Mouse (Mus musculus): ENCODE measurements around the gene Cdsn.

Cdsn gene

DNA sequence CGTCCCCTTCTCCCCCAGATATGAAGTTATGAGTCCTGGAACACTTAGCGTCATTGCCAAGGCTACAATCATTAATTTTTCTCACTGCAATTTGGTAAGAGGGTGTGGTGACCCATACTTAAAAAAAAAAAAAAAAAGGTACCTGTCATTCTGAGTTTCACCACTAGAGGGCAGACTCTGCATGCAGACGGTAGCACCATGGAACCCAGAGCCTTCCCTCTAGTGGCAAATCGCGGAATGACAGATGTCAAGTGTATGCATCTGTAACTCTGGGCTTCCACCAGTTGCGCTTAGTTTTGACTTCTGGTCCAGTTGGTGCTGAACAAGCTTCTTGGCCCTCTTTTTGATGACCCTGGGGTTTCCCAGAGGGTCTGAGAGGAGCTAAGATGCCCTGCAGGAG lies 26.3 kb downstream of the Cdsn start:
- DNase-seq: peak; percentile 70 to 82

DNA sequence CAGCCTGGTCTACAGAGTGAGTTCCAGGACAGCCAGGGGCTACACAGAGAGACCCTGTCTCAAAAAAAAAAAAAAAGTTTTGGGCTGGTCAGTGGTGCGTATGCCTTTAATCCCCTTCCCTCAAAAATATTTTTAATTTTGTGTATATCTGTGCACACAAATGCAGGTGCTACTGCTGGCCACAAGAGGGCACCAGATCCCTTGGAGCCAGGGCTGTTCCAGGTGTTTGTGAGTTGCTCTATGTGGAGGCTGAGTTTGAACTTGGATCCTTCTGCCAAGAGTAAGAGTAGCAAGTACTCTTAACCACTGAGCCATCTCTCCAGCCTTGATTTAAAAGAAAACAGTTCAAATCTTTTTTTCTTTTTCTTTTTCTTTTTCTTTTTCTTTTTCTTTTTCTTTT lies 31.0 kb downstream of the Cdsn start:
- DNase-seq: no peak

GRCm38 (mm10) chr17:35584330-35584937 lies 32.5 kb downstream of the Cdsn start:
- peak; percentile 81 to 85 for DNase-seq

- no peak for DNase-seq
Observed at GRCm38 (mm10) chr17:35587291-35587690, 35.4 kb downstream of the Cdsn start.

DNA sequence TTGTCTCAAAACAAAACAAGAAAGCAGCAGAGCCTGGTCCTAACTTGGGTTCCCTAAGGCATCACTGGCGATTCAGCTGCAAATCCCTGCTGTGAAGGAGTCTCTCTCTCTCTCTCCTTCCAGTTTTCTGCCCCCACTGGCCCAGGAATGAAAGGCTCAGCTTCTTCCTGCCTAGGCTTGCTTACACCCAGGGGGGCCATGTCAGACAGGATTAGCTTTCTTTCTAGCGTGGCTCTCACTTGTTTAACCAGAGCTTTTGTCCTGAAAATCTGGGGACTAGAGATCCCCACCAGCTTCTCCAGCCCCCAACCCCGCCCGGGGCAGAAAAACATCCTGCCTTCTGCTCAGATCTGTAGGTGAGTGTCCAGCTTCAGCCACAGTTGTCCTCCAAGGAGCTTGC lies 36.5 kb downstream of the Cdsn start:
- no peak for DNase-seq

- peak; percentile 75 to 77 for DNase-seq
Observed at GRCm38 (mm10) chr17:35590410-35591218, 38.7 kb downstream of the Cdsn start.

DNA sequence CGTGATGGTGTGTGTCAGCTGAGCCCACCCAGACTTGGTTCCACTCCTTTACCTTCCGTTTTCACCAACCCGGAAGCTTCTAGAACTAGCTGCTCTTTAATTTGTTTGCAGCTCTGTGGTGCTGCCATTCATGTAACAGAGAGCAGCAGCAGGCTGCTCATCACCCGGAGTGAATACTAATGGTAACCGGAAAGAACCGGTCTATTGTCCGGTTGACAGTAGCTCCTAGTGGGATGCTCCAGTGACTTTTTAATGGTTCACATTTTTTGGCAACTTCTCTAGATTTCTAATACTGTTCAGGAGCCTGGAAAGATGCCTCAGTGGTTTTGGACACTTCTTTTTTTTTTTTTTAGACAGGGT lies 39.3 kb downstream of the Cdsn start:
- DNase-seq: no peak

DNA sequence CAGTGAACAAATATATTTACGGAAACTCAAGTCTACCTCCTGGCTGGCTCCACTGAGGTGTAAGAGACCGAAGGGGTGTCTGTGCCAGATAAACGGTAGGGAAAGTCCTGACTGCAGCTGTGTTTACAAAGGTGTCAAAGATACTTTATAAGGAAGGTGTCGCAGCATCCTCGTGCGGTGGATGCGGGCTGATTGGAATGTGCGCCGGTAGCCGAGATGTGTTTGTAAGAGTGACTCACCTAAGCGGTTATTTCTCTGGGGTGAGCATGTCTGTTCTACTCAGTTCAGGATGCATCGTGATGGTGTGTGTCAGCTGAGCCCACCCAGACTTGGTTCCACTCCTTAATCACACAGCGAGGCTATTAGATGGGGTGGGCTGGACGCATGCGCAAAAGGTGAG lies 39.8 kb downstream of the Cdsn start:
- no peak for DNase-seq

GRCm38 (mm10) chr17:35592131-35592530 lies 40.2 kb downstream of the Cdsn start:
- no peak for DNase-seq

DNA sequence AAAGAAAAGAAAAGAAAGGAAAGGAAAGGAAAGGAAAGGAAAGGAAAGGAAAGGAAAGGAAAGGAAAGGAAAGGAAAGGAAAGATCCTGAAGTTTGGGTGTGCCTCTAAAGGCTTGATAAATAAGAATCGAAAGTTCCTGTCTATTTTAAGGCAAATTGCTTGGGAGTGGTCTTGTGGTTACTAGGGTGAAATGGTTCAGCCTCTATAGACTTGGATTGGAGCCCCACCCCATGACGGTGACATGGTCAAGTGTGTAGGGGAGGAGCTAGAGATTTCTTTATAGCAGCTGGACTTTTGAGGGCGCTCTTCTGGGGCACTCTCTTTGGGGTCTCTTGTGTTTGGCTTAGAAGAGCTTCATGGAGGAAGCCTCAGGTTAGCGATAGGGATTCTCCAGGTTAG lies 41.9 kb downstream of the Cdsn start:
- no peak for DNase-seq

- DNase-seq: no peak
Observed at GRCm38 (mm10) chr17:35594456-35594855, 42.5 kb downstream of the Cdsn start.

DNA sequence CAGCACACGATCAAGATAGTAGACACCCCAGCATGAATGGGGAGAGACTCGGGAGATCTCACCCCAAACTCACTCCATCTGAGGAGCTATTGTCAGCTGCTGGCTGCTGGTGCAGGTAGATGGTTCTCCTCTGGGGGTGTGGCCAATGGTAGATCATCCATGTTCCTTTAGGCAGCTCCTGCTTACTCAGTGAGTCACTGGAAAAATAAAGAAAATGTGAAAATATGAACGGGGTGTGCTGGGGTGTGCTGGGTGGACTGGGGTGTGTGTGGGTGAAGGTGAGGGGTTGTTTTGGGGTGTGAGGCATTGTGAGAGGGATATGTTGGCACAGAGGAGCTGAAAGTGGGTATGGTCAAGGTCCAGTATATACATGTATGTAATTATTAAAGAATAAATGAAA lies 45.5 kb downstream of the Cdsn start:
- DNase-seq: no peak

- DNase-seq: no peak
Observed at GRCm38 (mm10) chr17:35601249-35601648, 49.3 kb downstream of the Cdsn start, which contains the start of gene Sfta2. Sfta2 (plus strand) TSS chr17:35601549.

GRCm38 (mm10) chr17:35601736-35602354 lies 49.9 kb downstream of the Cdsn start:
- no peak for DNase-seq
